Mouse (Mus musculus): ENCODE measurements around the gene Vcam1. TPM values are rescaled to one million over a fixed set of nuclear protein-coding genes. Genes with fewer than 3 reads are reported as not detected.

The Vcam1 gene
- total RNA-seq, 2 experiments from 2014 or later = 26.4 to 33.8 TPM

DNA sequence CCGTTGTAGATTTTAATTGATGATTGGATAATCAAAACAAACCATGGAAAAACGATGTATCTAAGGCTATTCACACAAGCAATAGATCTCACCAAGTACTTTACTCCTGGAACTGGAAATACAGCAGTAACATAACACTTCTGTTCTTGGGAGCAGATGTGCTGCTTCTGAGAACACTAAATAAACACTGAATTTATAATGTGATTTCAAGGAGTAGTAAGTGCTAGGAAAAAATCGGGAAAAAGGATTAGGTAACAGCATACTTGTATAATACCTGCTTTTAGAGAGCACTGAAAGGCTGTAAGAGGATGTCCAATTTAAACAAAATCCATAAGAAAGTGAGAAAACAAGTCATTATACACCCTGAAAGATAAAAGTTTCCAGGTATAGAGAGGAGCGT lies 43.5 kb downstream of the Vcam1 start:
- no peak for DNase-seq

DNA sequence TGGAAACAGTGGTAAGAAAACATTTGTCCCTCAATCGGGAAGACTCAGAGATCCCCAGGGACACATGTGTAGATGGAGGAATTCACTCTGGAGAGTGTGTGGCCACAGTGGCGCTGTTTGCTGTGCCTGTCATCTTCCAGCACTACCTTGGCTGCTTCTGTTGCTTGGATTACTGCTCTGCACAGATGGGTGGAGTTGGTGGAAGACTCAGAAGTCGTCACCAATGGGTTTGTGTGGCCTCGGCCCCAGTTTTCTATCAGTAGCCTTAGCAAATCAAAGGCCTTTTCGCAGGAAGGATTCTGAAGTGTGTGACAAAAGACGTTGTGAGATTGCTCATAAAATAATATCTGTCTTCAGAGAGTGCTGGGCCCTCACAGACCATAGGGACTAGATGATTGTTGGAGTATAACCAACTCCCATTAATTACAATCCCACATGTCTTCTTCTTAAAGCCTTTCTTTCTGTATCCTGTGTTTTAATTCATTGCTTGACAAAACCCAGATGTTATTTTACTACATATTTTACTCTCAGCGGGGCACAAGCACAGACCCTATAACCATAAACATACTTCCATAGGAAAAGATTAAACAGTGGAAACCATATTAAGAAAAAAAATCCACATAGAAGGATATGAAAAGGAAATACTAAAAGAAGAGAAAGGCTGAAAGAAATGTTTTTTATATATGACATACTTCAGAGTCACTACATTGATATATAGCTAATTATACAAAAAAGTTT lies 48.4 kb downstream of the Vcam1 start:
- DNase-seq = no peak

DNA sequence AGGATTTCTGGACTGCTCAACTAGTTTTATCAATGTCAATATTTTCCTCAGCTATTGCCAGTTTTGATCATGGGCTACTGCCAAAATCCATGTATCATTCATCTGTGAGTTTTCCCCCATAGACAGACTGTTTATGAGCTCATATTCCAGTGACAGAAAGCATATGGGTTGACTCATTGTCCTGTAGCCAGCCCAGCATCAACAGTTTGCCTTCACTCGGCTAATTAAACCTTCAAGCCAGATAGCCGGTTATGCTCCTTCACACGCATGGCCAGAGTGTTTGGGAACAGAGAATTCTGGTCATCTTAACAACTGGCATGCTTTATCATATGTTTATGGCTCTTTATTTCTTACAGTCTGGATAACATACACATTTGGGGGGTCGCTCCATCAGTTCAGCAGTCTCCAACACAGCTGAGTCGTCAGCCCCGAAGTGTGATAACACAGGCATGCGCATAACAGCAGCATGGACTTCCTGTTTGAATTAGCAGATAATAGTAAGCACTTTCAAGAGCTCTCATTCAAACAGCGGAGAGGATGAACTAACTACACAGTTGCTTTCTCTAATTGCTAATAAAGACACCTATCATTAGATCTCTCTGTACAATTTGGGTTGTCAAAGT lies 49.2 kb downstream of the Vcam1 start:
- no peak for DNase-seq

GRCm38 (mm10) chr3:116078490-116078889 lies 51.0 kb downstream of the Vcam1 start:
- no peak for DNase-seq

DNA sequence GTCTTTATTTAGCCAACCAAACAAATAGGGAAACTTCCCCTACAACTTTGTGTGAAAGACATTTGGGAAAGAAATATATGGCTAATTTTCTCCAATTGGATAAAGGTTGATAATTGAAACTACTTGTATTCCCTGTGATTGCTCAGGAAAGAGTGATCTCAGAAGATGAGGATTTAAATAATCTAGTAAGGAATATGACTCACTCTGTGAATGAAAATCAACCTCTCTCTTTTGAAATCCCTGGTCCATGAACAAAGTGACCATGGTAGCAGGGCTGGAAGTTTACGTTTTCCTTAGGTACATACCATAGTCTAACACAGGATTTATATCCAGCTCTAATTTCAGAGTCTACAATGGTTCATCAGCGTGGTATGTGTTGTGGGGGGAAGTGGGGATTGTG lies 52.7 kb downstream of the Vcam1 start:
- DNase-seq = no peak

DNA sequence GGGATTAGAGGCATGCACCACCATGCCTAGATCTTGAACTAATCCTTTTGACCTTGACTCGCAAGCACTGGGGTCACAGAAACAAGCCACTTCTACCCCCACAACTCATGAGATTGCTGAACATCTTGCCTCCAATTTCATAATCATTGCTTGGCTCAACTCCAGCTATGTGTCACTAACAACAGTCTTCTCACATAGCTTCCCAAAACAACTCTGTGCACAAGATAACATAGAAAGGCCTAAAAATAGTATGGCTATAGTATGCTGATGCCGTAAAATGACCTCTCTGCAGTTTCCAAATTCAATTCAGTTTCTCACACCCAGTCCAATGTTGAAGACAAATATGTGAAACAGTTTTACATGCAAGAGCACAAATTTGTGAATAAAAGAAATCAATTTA lies 56.9 kb downstream of the Vcam1 start:
- no peak for DNase-seq

DNA sequence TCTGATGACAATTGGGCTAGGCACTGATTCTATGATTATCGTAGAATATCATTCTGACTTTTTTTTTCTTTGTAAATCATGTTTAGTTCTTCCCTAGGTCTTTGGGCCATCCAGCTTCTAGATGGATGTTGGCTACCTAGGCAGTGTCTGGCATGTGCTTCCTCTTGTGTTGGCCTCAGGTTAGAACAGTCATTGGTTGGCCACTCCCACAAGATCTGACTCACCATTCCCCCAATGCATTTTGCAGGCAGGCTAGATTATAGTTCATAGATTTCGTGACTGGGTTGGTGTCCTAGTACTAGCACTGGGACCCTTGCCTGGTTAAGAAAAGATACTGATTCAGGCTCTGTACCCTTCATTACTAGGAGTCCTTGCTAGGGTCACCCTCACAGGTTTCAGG lies 67.3 kb downstream of the Vcam1 start:
- DNase-seq = no peak

GRCm38 (mm10) chr3:116060320-116060719 lies 69.2 kb downstream of the Vcam1 start:
- no peak for DNase-seq

Other genes with a start within 250 kb of the Vcam1 start
- gene Dph5, start 241.9 kb downstream of the Vcam1 start, total RNA-seq (2021) = 10 to 100 TPM; 18.9 to 19.3 TPM
- 10 to 100 TPM; 34.2 to 37.4 TPM for gene Slc30a7, start 122.3 kb downstream of the Vcam1 start, total RNA-seq (2021)
- 10 to 100 TPM; 18.1 TPM for gene Extl2, start 122.2 kb downstream of the Vcam1 start, total RNA-seq (2021)
- under 1 TPM; 0.55 to 0.75 TPM for gene Gpr88, start 123.8 kb upstream of the Vcam1 start, total RNA-seq (2021)